Mouse (Mus musculus) liver, postnatal 0 days (tissue): ENCODE results near the gene Spaca5.

Experiments
- CTCF ChIP-seq: sonication (generic); IDR thresholded peaks from 2 replicates; pipeline ENCODE4 v1.5.1; 2016; ENCODE audit warnings: antibody characterized with exemption, low read depth
- EP300 ChIP-seq: IDR thresholded peaks from 2 replicates; pipeline ENCODE4 v1.6.1; 2016; ENCODE audit warnings: antibody characterized with exemption, low read depth, mild to moderate bottlenecking

DNA sequence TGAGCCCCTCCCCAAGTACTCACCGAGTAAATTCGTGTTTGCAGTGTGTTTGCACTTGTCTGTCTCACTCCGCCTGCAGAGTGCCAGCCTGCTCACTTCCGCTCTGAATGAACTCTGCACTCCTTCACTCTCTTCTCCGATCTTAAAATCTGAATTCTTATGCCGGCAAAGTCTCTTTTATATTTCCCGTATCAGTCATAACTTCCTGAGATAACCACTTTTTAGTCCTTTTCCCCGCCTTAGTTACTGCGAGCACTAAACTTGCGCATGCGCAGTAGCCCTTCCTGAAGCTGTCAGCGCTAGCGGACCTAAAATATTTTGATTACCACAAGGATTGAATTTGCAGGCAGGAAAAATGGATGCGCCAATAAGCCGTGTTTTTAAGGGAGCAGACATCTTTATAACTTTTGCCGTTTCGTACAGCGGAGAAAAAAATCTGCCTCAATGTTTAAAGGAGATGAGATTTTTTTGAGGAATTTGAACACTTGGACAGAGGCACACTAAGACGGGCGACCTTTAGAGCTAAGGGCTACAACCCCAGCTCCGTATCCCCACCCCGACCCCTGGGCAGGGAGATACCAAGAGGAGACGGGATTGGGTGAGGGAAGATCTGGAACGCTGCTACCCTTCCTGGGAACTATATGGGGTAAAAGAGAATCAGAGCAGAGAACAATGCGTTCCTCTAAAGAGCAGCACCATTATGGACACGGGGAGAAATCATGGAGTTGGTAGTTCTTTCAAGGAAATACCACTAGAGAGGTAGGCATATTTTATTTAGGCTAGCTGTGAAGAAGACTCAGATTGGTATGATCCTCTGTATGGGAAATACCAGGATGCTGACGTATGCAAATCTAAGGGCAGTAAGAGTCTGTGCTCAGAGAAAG is 21.0 kb downstream of the Spaca5 start, which contains the start of gene Zfp300:
- no peak for TF ChIP-seq CTCF
- TF ChIP-seq EP300 = no peak
